Mouse (Mus musculus) MEL (cell line): ENCODE measurements around the gene Olfr769. TPM values are rescaled to one million over a fixed set of nuclear protein-coding genes. Genes with fewer than 3 reads are reported as not detected.

Experiments used
- DNase-seq: peaks from one replicate; pipeline ENCODE4 v3.0.0; 2011; ENCODE audit warnings: low read depth, low spot score
- H3K27ac ChIP-seq: 2 replicates; pipeline ENCODE4 v1.5.1; 2012; ENCODE audit warnings: low read depth, mild to moderate bottlenecking, control low read depth, low read length, moderate library complexity; ENCODE audit not compliant: control insufficient read depth
- H3K27me3 ChIP-seq, 2 experiments: fragments of 150-350 bp in 1 of 2; sonication (generic) in 1 of 2; 2 replicates each; pipeline ENCODE4 v1.6.1; 2012; ENCODE audit warnings: low read length in 2 of 2, mild to moderate bottlenecking in 2 of 2, improper control_type of control experiment in 1 of 2, moderate library complexity in 1 of 2; ENCODE audit not compliant: insufficient read depth in 2 of 2, control insufficient read depth in 1 of 2
- H3K36me3 ChIP-seq, 2 experiments: 2 replicates each; pipeline ENCODE4 v1.6.1; 2012 to 2014; ENCODE audit warnings: low read length in 2 of 2, improper control_type of control experiment in 1 of 2, inconsistent platforms in 1 of 2, mild to moderate bottlenecking in 1 of 2; ENCODE audit not compliant: insufficient read depth in 2 of 2, control insufficient read depth in 1 of 2
- H3K4me1 ChIP-seq, 2 experiments: fragments of 150-350 bp in 1 of 2; sonication (generic) in 1 of 2; 2 replicates each; pipeline ENCODE4 v1.6.1; 2012; ENCODE audit warnings: low read length in 2 of 2, improper control_type of control experiment in 1 of 2, mild to moderate bottlenecking in 1 of 2; ENCODE audit not compliant: insufficient read depth in 2 of 2, control insufficient read depth in 1 of 2
- H3K4me3 ChIP-seq, 2 experiments: fragments of 150-350 bp in 1 of 2; sonication (generic) in 1 of 2; 2 replicates each; pipeline ENCODE4 v1.5.1; 2012; ENCODE audit warnings: low read depth in 2 of 2, low read length in 2 of 2, mild to moderate bottlenecking in 2 of 2, moderate library complexity in 2 of 2, control low read depth in 1 of 2, improper control_type of control experiment in 1 of 2; ENCODE audit not compliant: control insufficient read depth in 1 of 2, insufficient read depth in 1 of 2
- H3K79me2 ChIP-seq: 2 replicates; pipeline ENCODE4 v1.6.1; 2012; ENCODE audit warnings: mild to moderate bottlenecking, low read length, moderate library complexity; ENCODE audit not compliant: control insufficient read depth, poor library complexity, insufficient read depth
- H3K9ac ChIP-seq: 2 replicates; pipeline ENCODE4 v1.6.1; 2012; ENCODE audit warnings: low read depth, mild to moderate bottlenecking, control low read depth, low read length, moderate library complexity; ENCODE audit not compliant: control insufficient read depth, poor library complexity, severe bottlenecking
- H3K9me3 ChIP-seq: fragments of 150-350 bp; sonication (generic); replicated peaks from 2 replicates; pipeline ENCODE4 v1.6.1; 2012; ENCODE audit warnings: mild to moderate bottlenecking, low read length, improper control_type of control experiment, moderate library complexity; ENCODE audit not compliant: insufficient read depth
- CTCF ChIP-seq, 3 experiments: IDR thresholded peaks in 2 of 3; conservative IDR thresholded peaks in 1 of 3; 2 replicates each; pipeline ENCODE4 v1.5.1; 2011 to 2012; ENCODE audit warnings: low read length in 3 of 3, low read depth in 2 of 3, mild to moderate bottlenecking in 2 of 3, improper control_type of control experiment in 1 of 3, inconsistent platforms in 1 of 3, mixed read lengths in 1 of 3, moderate library complexity in 1 of 3; ENCODE audit not compliant: control insufficient read depth in 1 of 3, insufficient read depth in 1 of 3, poor library complexity in 1 of 3, severe bottlenecking in 1 of 3
- RCOR1 ChIP-seq: IDR thresholded peaks from 2 replicates; pipeline ENCODE4 v1.6.1; 2012; ENCODE audit warnings: low read depth, mild to moderate bottlenecking, inconsistent platforms, low read length, improper control_type of control experiment
- UBTF ChIP-seq: IDR thresholded peaks from 2 replicates; pipeline ENCODE4 v1.6.1; 2012; ENCODE audit warnings: low read depth, mild to moderate bottlenecking, inconsistent platforms, low read length, improper control_type of control experiment, moderate library complexity, borderline replicate concordance; ENCODE audit not compliant: insufficient read depth
- polyA plus RNA-seq, 2 experiments: library from polyadenylated mRNA; stranded (reverse) in 1 of 2; unstranded in 1 of 2; fragments of >175 nt in 1 of 2; fragments of >200 nt in 1 of 2; gene quantifications; 2 replicates each; pipeline versions ENCODE4 v1.2.1 to v1.2.4; 2012; ENCODE audit warnings: low replicate concordance in 2 of 2, low read depth in 1 of 2; ENCODE audit not compliant: insufficient read length in 2 of 2, insufficient read depth in 1 of 2, missing spikeins in 1 of 2
- total RNA-seq: library from RNA; depleted of rRNA; stranded (reverse); fragments of 300-350 nt; gene quantifications from 2 replicates; pipeline ENCODE4 v1.2.3, GENCODE M21; 2012; rRNA removed

The Olfr769 gene
- total and polyA plus RNA-seq, 3 experiments, result not detected

DNA sequence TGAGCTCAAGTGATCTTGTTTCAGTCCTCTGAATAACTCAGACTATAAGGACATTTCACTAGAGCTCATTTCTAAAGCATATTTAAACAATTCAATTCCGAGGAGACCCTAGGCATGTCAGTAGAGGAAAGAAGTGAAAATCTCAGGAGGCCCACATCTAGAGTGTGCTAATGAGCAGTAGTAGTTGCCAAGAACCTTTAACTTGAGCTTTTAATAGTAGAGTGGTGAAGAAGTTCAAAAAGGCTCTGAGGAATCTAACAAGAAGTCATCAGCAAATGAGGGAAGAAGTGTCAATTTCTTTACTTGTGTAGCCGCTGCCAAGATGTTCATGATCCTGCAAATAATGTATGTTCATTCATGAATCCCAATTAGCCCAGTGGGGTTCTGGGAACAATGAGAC is 48.8 kb downstream of the Olfr769 start, which contains the start of gene Olfr766-ps1:
Olfr766-ps1 (minus strand) TSS at position 101 of the 400 bp plus-strand sequence.
- no peak for DNase-seq
- no peak within 1 kb of the TSS for H3K4me3 ChIP-seq
- no peaks in the 10 kb centered on the region for H3K27me3 ChIP-seq
- no peaks in the 10 kb centered on the region for H3K36me3 ChIP-seq
- H3K27ac ChIP-seq, result no peak within 1 kb of the TSS
- H3K9ac ChIP-seq, result no peak within 1 kb of the TSS
- no peaks in the 10 kb centered on the region for H3K79me2 ChIP-seq
- H3K9me3 ChIP-seq, result no peaks in the 10 kb centered on the region
- TF ChIP-seq RCOR1 (no peak), UBTF (no peak), CTCF (IDR thresholded peaks at IDR 0.05 in 2 of 3, conservative IDR thresholded peaks at IDR 0.05 in 1 of 3; ENCODE audit: control insufficient read depth in 1 of 3, insufficient read depth in 1 of 3, low read depth in 2 of 3, low read length in 3 of 3, poor library complexity in 1 of 3, severe bottlenecking in 1 of 3) (no peak)
- no peaks in the 10 kb centered on the region for H3K4me1 ChIP-seq

Other genes with a start within 250 kb of the Olfr769 start
- 1.8 and 2.3 TPM in 2 replicates for gene Gdf11, start 226.1 kb downstream of the Olfr769 start, total RNA-seq
- 1 to 10 TPM in 1 of 2 experiments, not detected in 1; 2.8 TPM for gene Gdf11, start 226.1 kb downstream of the Olfr769 start, polyA plus RNA-seq
- 0.29 and 0.46 TPM in 2 replicates for gene Cd63, start 216.9 kb downstream of the Olfr769 start, total RNA-seq
- gene Cd63, start 216.9 kb downstream of the Olfr769 start, polyA plus RNA-seq, result under 1 TPM in 1 of 2 experiments, not detected in 1; 0.64 TPM
- 1.2 and 2.9 TPM in 2 replicates for gene Rdh5, start 195.0 kb downstream of the Olfr769 start, total RNA-seq
- 1 to 10 TPM in 1 of 2 experiments, not detected in 1; 4.2 TPM for gene Rdh5, start 195.0 kb downstream of the Olfr769 start, polyA plus RNA-seq
- 57.7 and 70.6 TPM in 2 replicates for gene Bloc1s1, start 193.8 kb downstream of the Olfr769 start, total RNA-seq
- gene Bloc1s1, start 193.8 kb downstream of the Olfr769 start, polyA plus RNA-seq, result 10 to 100 TPM in 1 of 2 experiments, not detected in 1; 45.1 TPM
- 0.04 and 0.16 TPM in 2 replicates for gene Itga7, start 184.0 kb downstream of the Olfr769 start, total RNA-seq
- under 1 TPM in 1 of 2 experiments, not detected in 1; 0.14 TPM for gene Itga7, start 184.0 kb downstream of the Olfr769 start, polyA plus RNA-seq
- not detected in 2 replicates for gene Mettl7b, start 156.9 kb downstream of the Olfr769 start, total RNA-seq
- not detected for gene Mettl7b, start 156.9 kb downstream of the Olfr769 start, polyA plus RNA-seq
- not detected in 2 replicates for gene Olfr9, start 128.4 kb downstream of the Olfr769 start, total RNA-seq
- not detected for gene Olfr9, start 128.4 kb downstream of the Olfr769 start, polyA plus RNA-seq
- gene Olfr763, start 107.1 kb downstream of the Olfr769 start, total RNA-seq, result not detected in 2 replicates
- gene Olfr763, start 107.1 kb downstream of the Olfr769 start, polyA plus RNA-seq, result not detected
- not detected in 2 replicates for gene Olfr764-ps1, start 78.0 kb downstream of the Olfr769 start, total RNA-seq
- gene Olfr764-ps1, start 78.0 kb downstream of the Olfr769 start, polyA plus RNA-seq, result not detected
- not detected in 2 replicates for gene Olfr765, start 67.9 kb downstream of the Olfr769 start, total RNA-seq
- gene Olfr765, start 67.9 kb downstream of the Olfr769 start, polyA plus RNA-seq, result not detected
- not detected in 2 replicates for gene Olfr766-ps1, start 48.9 kb downstream of the Olfr769 start, total RNA-seq
- gene Olfr766-ps1, start 48.9 kb downstream of the Olfr769 start, polyA plus RNA-seq, result not detected
- gene Olfr767, start 35.0 kb downstream of the Olfr769 start, total RNA-seq, result not detected in 2 replicates
- not detected for gene Olfr767, start 35.0 kb downstream of the Olfr769 start, polyA plus RNA-seq
- gene Olfr768, start 18.5 kb downstream of the Olfr769 start, total RNA-seq, result not detected in 2 replicates
- not detected for gene Olfr768, start 18.5 kb downstream of the Olfr769 start, polyA plus RNA-seq
- gene Olfr770, start 21.1 kb upstream of the Olfr769 start, total RNA-seq, result not detected in 2 replicates
- not detected for gene Olfr770, start 21.1 kb upstream of the Olfr769 start, polyA plus RNA-seq
- not detected in 2 replicates for gene Olfr771, start 46.9 kb upstream of the Olfr769 start, total RNA-seq
- gene Olfr771, start 46.9 kb upstream of the Olfr769 start, polyA plus RNA-seq, result not detected
- gene Olfr772, start 60.1 kb upstream of the Olfr769 start, total RNA-seq, result not detected in 2 replicates
- not detected for gene Olfr772, start 60.1 kb upstream of the Olfr769 start, polyA plus RNA-seq
- not detected in 2 replicates for gene Olfr773, start 69.6 kb upstream of the Olfr769 start, total RNA-seq
- gene Olfr773, start 69.6 kb upstream of the Olfr769 start, polyA plus RNA-seq, result not detected
- not detected in 2 replicates for gene Olfr774, start 118.3 kb upstream of the Olfr769 start, total RNA-seq
- not detected for gene Olfr774, start 118.3 kb upstream of the Olfr769 start, polyA plus RNA-seq
- gene Olfr775, start 130.6 kb upstream of the Olfr769 start, total RNA-seq, result not detected in 2 replicates
- not detected for gene Olfr775, start 130.6 kb upstream of the Olfr769 start, polyA plus RNA-seq
- gene Olfr776, start 141.3 kb upstream of the Olfr769 start, total RNA-seq, result not detected in 2 replicates
- gene Olfr776, start 141.3 kb upstream of the Olfr769 start, polyA plus RNA-seq, result not detected
- not detected in 2 replicates for gene Olfr777, start 153.6 kb upstream of the Olfr769 start, total RNA-seq
- gene Olfr777, start 153.6 kb upstream of the Olfr769 start, polyA plus RNA-seq, result not detected
- gene Olfr780, start 200.3 kb upstream of the Olfr769 start, total RNA-seq, result not detected in 2 replicates
- gene Olfr780, start 200.3 kb upstream of the Olfr769 start, polyA plus RNA-seq, result not detected
- not detected in 2 replicates for gene Olfr781, start 211.0 kb upstream of the Olfr769 start, total RNA-seq
- gene Olfr781, start 211.0 kb upstream of the Olfr769 start, polyA plus RNA-seq, result not detected
- gene Olfr782, start 231.0 kb upstream of the Olfr769 start, total RNA-seq, result not detected in 2 replicates
- gene Olfr782, start 231.0 kb upstream of the Olfr769 start, polyA plus RNA-seq, result not detected